Mouse (Mus musculus): ENCODE measurements around the gene Otud4. TPM values are rescaled to one million over a fixed set of nuclear protein-coding genes. Genes with fewer than 3 reads are reported as not detected.

Gene Otud4
- polyA plus RNA-seq, 1 experiment from 2014 or later, result 26.3 TPM

Other genes starting within 250 kb of the Otud4 start
- gene Smad1, start 240.1 kb upstream of the Otud4 start, polyA plus RNA-seq (2014; fragmentation: Nextera tagmentation; extraction: Ambion mirVana), result 18.5 TPM in 2 replicates
- gene Abce1, start 72.1 kb downstream of the Otud4 start, polyA plus RNA-seq (2014; fragmentation: Nextera tagmentation; extraction: Ambion mirVana), result 182 and 202 TPM in 2 replicates
- gene Anapc10, start 72.2 kb downstream of the Otud4 start, polyA plus RNA-seq (2014; fragmentation: Nextera tagmentation; extraction: Ambion mirVana), result 31.4 and 34.7 TPM in 2 replicates

Data from liver, embryonic 11.5 days (tissue).